Mouse (Mus musculus): Measurements from ENCODE around the gene Ift22. TPM values are rescaled to one million over a fixed set of nuclear protein-coding genes. Genes with fewer than 3 reads are reported as not detected.

Gene Ift22
- polyA plus RNA-seq, 1 experiment, result 9.4 TPM

DNA sequence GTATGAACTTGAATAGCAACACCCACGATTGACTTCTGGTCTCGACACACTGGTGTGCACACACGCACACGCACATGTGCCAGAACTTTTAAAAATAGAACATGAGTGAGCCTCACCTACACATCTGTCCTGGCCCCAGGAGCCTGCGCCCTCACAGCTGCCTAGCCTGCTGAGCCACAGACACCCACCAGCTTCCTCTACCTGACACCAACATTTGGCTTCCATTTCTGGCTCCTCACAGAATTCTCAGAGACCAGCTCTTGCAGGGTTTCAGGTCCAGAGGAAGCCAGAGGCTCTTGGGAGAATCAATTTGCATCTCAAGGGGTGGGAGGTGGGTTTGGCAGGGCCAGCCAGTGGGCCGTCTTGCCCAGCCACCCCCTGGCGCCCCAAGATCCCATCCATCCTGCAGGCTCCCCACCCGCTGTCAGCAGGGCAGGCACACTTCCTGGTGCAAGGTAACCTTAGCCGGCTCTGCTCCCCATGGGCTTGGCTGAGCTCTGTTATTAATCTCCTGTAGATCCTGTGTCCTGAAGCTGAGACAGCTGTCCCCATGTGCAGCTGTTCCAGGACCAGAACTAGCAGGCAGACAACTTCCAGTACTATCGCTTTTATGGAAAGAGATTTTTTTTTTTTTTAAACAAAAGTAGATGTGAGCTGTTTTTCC, 38.4 kb upstream of the Ift22 start:
- Histone ChIP-seq H3K4me1 (replicated peaks; ENCODE audit: control insufficient read depth, insufficient read depth, low read length) (peaks cover 24% of the 10 kb centered on the region), H3K27me3 (ENCODE audit: control insufficient read depth, insufficient read depth, low read length) (no peaks in the 10 kb centered on the region), H3K4me3 (ENCODE audit: control insufficient read depth, insufficient read depth, low read length) (no peak overlapping the region), H3K36me3 (ENCODE audit: control insufficient read depth, insufficient read depth, low read length) (no peaks in the 10 kb centered on the region), H3K27ac (ENCODE audit: control insufficient read depth, insufficient read depth, low read length) (peak overlapping the region; percentile 94)
- 15% methylated on average over 10 of the region's 10 CpGs for WGBS
- TF ChIP-seq POLR2A (IDR thresholded peaks at IDR 0.05; ENCODE audit: control insufficient read depth, extremely low read depth, insufficient read depth, low read length, poor library complexity), result no peak
- no peak for TF ChIP-seq CTCF (IDR thresholded peaks at IDR 0.05; ENCODE audit: borderline replicate concordance, control insufficient read depth, extremely low read depth, insufficient read depth, low read length, poor library complexity)
- DNase-seq, result peak; percentile 52

DNA sequence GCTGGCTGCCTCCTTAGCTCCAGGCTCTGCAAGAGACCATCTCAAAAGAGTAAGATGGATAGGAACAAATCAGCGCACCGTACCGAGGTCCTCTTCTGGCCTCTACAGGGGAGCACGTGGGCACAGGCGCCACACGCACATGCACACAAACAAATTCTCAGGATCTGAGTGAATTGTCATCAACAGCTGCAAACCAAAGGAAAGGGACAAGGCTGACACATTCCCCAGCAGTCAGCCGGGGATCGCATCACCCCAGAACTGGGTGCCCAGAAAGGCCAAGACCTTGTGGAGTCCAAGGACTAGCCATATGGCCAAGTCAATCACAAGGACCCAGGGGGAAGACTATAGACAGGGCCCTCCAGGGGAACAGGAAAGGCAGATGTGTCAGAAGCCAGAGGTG, 35.5 kb upstream of the Ift22 start:
- no peak overlapping the region for H3K27ac ChIP-seq (ENCODE audit: control insufficient read depth, insufficient read depth, low read length)
- no peak for TF ChIP-seq POLR2A (IDR thresholded peaks at IDR 0.05; ENCODE audit: control insufficient read depth, extremely low read depth, insufficient read depth, low read length, poor library complexity)
- no peak for TF ChIP-seq CTCF (IDR thresholded peaks at IDR 0.05; ENCODE audit: borderline replicate concordance, control insufficient read depth, extremely low read depth, insufficient read depth, low read length, poor library complexity)
- no peaks in the 10 kb centered on the region for H3K27me3 ChIP-seq (ENCODE audit: control insufficient read depth, insufficient read depth, low read length)
- DNase-seq, result no peak
- H3K36me3 ChIP-seq (ENCODE audit: control insufficient read depth, insufficient read depth, low read length), result no peaks in the 10 kb centered on the region
- peaks cover 18% of the 10 kb centered on the region for H3K4me1 ChIP-seq (replicated peaks; ENCODE audit: control insufficient read depth, insufficient read depth, low read length)
- H3K4me3 ChIP-seq (ENCODE audit: control insufficient read depth, insufficient read depth, low read length), result no peak overlapping the region
- 97% methylated on average over 8 of the region's 8 CpGs for WGBS

DNA sequence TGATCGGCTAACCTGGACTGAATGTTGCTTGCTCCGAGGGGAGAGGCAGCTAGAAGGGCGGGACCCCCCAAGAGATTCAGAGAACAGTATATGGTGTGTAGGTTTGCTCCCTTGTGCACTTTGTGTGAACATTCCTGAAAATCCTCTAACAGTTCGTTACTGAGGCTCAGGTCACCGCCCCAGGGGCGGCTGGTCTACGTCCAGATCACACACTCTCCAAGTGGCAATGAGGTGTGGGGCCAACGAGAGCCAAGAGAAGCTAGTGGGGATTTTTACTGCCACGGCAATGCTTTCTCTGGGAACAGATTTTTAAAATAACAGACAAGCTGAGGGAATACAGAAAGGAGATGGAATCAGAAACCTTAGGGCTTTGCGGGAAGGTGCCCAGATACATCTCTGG, 33.7 kb upstream of the Ift22 start:
- TF ChIP-seq CTCF (IDR thresholded peaks at IDR 0.05; ENCODE audit: borderline replicate concordance, control insufficient read depth, extremely low read depth, insufficient read depth, low read length, poor library complexity), result no peak
- no peak for TF ChIP-seq POLR2A (IDR thresholded peaks at IDR 0.05; ENCODE audit: control insufficient read depth, extremely low read depth, insufficient read depth, low read length, poor library complexity)
- Histone ChIP-seq H3K4me3 (ENCODE audit: control insufficient read depth, insufficient read depth, low read length) (no peak overlapping the region), H3K4me1 (replicated peaks; ENCODE audit: control insufficient read depth, insufficient read depth, low read length) (peaks cover 10% of the 10 kb centered on the region), H3K27ac (ENCODE audit: control insufficient read depth, insufficient read depth, low read length) (no peak overlapping the region), H3K27me3 (ENCODE audit: control insufficient read depth, insufficient read depth, low read length) (no peaks in the 10 kb centered on the region), H3K36me3 (ENCODE audit: control insufficient read depth, insufficient read depth, low read length) (no peaks in the 10 kb centered on the region)
- no peak for DNase-seq
- WGBS, result 93% methylated on average over 10 of the region's 10 CpGs

DNA sequence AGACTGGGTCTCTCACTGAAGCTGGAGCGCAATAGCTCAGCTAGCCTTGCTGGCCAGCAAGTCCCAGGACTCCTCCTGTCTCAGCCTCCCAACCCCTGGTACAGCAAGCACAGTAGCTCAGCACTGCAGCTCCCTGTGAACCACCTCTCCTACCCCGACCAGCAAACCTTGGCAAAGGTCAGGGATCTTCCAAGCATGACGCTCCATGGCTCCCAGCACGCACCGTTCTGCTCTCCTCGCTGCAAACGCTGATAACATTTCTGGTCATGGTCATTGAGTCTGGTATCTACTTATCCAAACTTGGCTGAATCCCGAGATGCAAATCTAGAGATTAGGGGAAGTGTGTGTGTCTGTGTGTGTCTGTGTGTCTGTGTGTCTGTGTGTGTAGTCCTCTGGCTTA, 27.8 kb upstream of the Ift22 start:
- WGBS, result 92% methylated on average over 8 of the region's 8 CpGs
- H3K4me1 ChIP-seq (replicated peaks; ENCODE audit: control insufficient read depth, insufficient read depth, low read length), result no peaks in the 10 kb centered on the region
- H3K36me3 ChIP-seq (ENCODE audit: control insufficient read depth, insufficient read depth, low read length), result no peaks in the 10 kb centered on the region
- no peak overlapping the region for H3K4me3 ChIP-seq (ENCODE audit: control insufficient read depth, insufficient read depth, low read length)
- TF ChIP-seq POLR2A (IDR thresholded peaks at IDR 0.05; ENCODE audit: control insufficient read depth, extremely low read depth, insufficient read depth, low read length, poor library complexity) (no peak), CTCF (IDR thresholded peaks at IDR 0.05; ENCODE audit: borderline replicate concordance, control insufficient read depth, extremely low read depth, insufficient read depth, low read length, poor library complexity) (no peak)
- H3K27ac ChIP-seq (ENCODE audit: control insufficient read depth, insufficient read depth, low read length), result no peak overlapping the region
- DNase-seq, result no peak
- H3K27me3 ChIP-seq (ENCODE audit: control insufficient read depth, insufficient read depth, low read length), result peaks cover 9% of the 10 kb centered on the region; the same call in 1 of the 2 replicates

DNA sequence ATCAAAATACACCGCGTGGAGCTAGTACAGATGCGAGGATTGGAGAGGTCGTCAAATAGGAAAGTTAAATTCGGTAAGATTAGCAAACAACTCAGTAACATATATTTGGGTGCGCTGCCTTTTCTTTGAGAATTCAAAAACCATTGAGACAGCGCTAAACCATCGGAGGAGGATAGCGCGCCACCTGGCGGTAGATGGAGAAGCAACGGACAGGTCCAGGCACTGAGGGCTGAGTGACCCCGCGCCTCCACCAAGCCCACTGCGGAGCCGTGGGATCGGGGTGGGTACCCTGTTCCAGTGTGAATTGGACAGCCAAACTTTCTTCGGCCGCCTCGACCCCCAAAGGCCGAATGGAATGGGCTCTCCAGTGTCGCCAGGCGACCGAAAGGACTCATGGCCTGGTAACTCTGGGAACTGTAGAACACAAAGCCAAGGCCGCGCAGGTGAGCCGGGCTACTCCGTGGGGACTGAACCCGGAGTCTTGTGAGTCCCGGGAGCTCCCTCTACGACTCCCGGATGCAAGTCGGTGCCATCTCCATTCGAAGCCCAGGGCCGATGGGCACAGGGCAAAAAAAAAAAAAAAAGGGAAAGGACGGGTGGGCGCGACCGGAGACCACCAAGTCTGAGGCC, 26.5 kb upstream of the Ift22 start:
- Histone ChIP-seq H3K4me1 (replicated peaks; ENCODE audit: control insufficient read depth, insufficient read depth, low read length) (no peaks in the 10 kb centered on the region), H3K27me3 (ENCODE audit: control insufficient read depth, insufficient read depth, low read length) (peaks cover 9% of the 10 kb centered on the region; the same call in 1 of the 2 replicates), H3K4me3 (ENCODE audit: control insufficient read depth, insufficient read depth, low read length) (no peak overlapping the region), H3K27ac (ENCODE audit: control insufficient read depth, insufficient read depth, low read length) (no peak overlapping the region), H3K36me3 (ENCODE audit: control insufficient read depth, insufficient read depth, low read length) (no peaks in the 10 kb centered on the region)
- peak; percentile 80 for DNase-seq
- TF ChIP-seq CTCF (IDR thresholded peaks at IDR 0.05; ENCODE audit: borderline replicate concordance, control insufficient read depth, extremely low read depth, insufficient read depth, low read length, poor library complexity) (peak; percentile 84), POLR2A (IDR thresholded peaks at IDR 0.05; ENCODE audit: control insufficient read depth, extremely low read depth, insufficient read depth, low read length, poor library complexity) (no peak)
- 7% methylated on average over 39 of the region's 39 CpGs for WGBS

DNA sequence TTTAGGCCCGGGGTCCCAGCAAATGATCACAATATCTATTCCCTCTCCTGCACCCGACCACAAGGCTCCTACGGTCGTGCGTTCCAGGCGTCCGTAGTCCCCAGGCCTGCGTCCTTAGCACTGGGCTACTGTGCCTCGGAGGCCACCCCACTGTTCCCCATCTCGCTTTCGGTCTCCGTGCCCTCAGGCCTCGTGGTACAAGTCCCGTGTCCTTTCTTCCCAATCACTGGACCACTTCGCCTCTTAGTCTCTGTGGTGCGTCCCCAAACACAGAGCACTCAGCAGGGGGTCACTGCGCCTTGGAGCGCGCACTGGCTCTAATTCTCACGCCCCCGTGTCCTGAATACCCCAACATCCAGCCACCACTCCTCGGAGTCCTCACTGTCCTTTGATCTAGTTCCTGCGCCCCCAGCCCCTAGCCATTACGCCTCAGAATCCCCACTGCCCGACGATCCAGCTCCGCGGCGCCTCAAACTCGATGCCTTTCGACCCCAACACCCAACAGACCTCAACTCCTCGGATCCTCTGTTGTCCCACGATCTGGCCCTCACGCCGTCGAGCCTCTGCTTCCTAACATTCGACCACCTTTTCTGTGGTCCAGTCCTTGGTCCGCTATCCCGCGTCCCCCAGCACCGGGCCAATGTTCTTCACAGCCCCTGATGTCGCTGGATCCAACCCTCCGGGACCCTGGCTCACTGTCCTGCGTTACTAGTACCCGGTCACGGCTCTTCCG, 25.7 kb upstream of the Ift22 start:
- TF ChIP-seq CTCF (IDR thresholded peaks at IDR 0.05; ENCODE audit: borderline replicate concordance, control insufficient read depth, extremely low read depth, insufficient read depth, low read length, poor library complexity), result no peak
- no peak for TF ChIP-seq POLR2A (IDR thresholded peaks at IDR 0.05; ENCODE audit: control insufficient read depth, extremely low read depth, insufficient read depth, low read length, poor library complexity)
- no peaks in the 10 kb centered on the region for H3K4me1 ChIP-seq (replicated peaks; ENCODE audit: control insufficient read depth, insufficient read depth, low read length)
- H3K27ac ChIP-seq (ENCODE audit: control insufficient read depth, insufficient read depth, low read length), result no peak overlapping the region
- no peaks in the 10 kb centered on the region for H3K36me3 ChIP-seq (ENCODE audit: control insufficient read depth, insufficient read depth, low read length)
- no peak for DNase-seq
- no peak overlapping the region for H3K4me3 ChIP-seq (ENCODE audit: control insufficient read depth, insufficient read depth, low read length)
- WGBS, result 8% methylated on average over 47 of the region's 47 CpGs
- H3K27me3 ChIP-seq (ENCODE audit: control insufficient read depth, insufficient read depth, low read length), result peaks cover 9% of the 10 kb centered on the region; the same call in 1 of the 2 replicates
